Mouse (Mus musculus) intestine, embryonic 14.5 days (tissue): ENCODE measurements around the gene Bricd5. TPM values are rescaled to one million over a fixed set of nuclear protein-coding genes. Genes with fewer than 3 reads are reported as not detected.

Experiments
- ATAC-seq: fragments of 200-750 bp; cut with Nextera tagmentation; replicated peaks from 2 replicates; pipeline ENCODE4 v1.8.0; 2017; ENCODE audit warnings: low read depth, moderate number of reproducible peaks, moderate TSS enrichment, moderate library complexity; ENCODE audit not compliant: low FRiP score, low TSS enrichment
- DNase-seq: peaks from one replicate; pipeline ENCODE4 v3.0.0-alpha.2; 2018; ENCODE audit warnings: low spot score
- H3K27ac ChIP-seq: fragments of 300-500 bp; sonication (generic); 2 replicates; pipeline ENCODE4 v1.5.1; 2014; ENCODE audit warnings: low read depth, mild to moderate bottlenecking, control low read depth
- H3K27me3 ChIP-seq: fragments of 300-500 bp; sonication (generic); replicated peaks from 2 replicates; pipeline ENCODE4 v1.6.1; 2014; ENCODE audit warnings: low read length, control low read depth; ENCODE audit not compliant: control insufficient read depth, insufficient read depth
- H3K36me3 ChIP-seq: fragments of 300-500 bp; sonication (generic); 2 replicates; pipeline ENCODE4 v1.6.1; 2014; ENCODE audit warnings: low read length, control low read depth; ENCODE audit not compliant: control insufficient read depth, insufficient read depth
- H3K4me1 ChIP-seq: fragments of 300-500 bp; sonication (generic); replicated peaks from 2 replicates; pipeline ENCODE4 v1.6.1; 2014; ENCODE audit warnings: low read length, control low read depth, mixed read lengths; ENCODE audit not compliant: control insufficient read depth, insufficient read depth
- H3K4me2 ChIP-seq: fragments of 300-500 bp; sonication (generic); 2 replicates; pipeline ENCODE4 v1.6.1; 2014; ENCODE audit warnings: low read length
- H3K4me3 ChIP-seq: fragments of 300-500 bp; sonication (generic); 2 replicates; pipeline ENCODE4 v1.5.1; 2014; ENCODE audit warnings: low read depth, low read length, control low read depth, mixed read lengths
- H3K9ac ChIP-seq: fragments of 300-500 bp; sonication (generic); 2 replicates; pipeline ENCODE4 v1.6.1; 2014; ENCODE audit warnings: mild to moderate bottlenecking, low read length
- H3K9me3 ChIP-seq: fragments of 300-500 bp; sonication (generic); 2 replicates; pipeline ENCODE4 v1.6.1; 2016; ENCODE audit warnings: low read length, control low read depth; ENCODE audit not compliant: control insufficient read depth
- WGBS: fragments of 180-500 bp; shearing (Covaris S2); extraction: QIAGEN DNeasy Blood & Tissue Kit; methylation state at CpG from one replicate; pipeline ENCODE4 v1.1.7; 2014; 5-methylcytosine and 5-hydroxymethylcytosine counted together
- polyA plus RNA-seq: library from polyadenylated mRNA; unstranded; fragments of >200 nt; fragmentation: Nextera tagmentation; extraction: Ambion mirVana; gene quantifications from 2 replicates; pipeline ENCODE4 v1.2.1, GENCODE M21; 2014

The Bricd5 gene
- polyA plus RNA-seq, 1 experiment from 2014 or later: 0.53 TPM

GRCm38 (mm10) chr17:24502208-24502607, 28.5 kb downstream of the Bricd5 start:
- no peaks in the 10 kb centered on the region for H3K36me3 ChIP-seq
- no peaks in the 10 kb centered on the region for H3K4me1 ChIP-seq
- H3K27me3 ChIP-seq: no peaks in the 10 kb centered on the region
- WGBS: 32% methylated on average over 11 of the region's 11 CpGs
- no peaks in the 10 kb centered on the region for H3K9me3 ChIP-seq
- H3K27ac ChIP-seq: no peak overlapping the region
- DNase-seq (no peak), ATAC-seq (no peak)
- no peak overlapping the region for H3K9ac ChIP-seq
- no peak overlapping the region for H3K4me2 ChIP-seq
- H3K4me3 ChIP-seq: no peak overlapping the region

GRCm38 (mm10) chr17:24504085-24504484, 30.4 kb downstream of the Bricd5 start:
- Histone ChIP-seq H3K4me3 (no peak overlapping the region), H3K36me3 (peaks cover 15% of the 10 kb centered on the region), H3K27me3 (no peaks in the 10 kb centered on the region), H3K4me1 (no peaks in the 10 kb centered on the region), H3K4me2 (no peak overlapping the region), H3K9me3 (no peaks in the 10 kb centered on the region), H3K9ac (no peak overlapping the region), H3K27ac (no peak overlapping the region)
- 91% methylated on average over 10 of the region's 10 CpGs for WGBS
- no peak for DNase-seq
- ATAC-seq: no peak

- Histone ChIP-seq H3K4me2 (no peak overlapping the region), H3K9ac (no peak overlapping the region), H3K9me3 (no peaks in the 10 kb centered on the region), H3K27me3 (no peaks in the 10 kb centered on the region), H3K36me3 (peaks cover 28% of the 10 kb centered on the region), H3K27ac (no peak overlapping the region), H3K4me3 (no peak overlapping the region), H3K4me1 (no peaks in the 10 kb centered on the region)
- no peak for ATAC-seq
- 88% methylated on average over 30 of the region's 30 CpGs for WGBS
- no peak for DNase-seq
Observed at GRCm38 (mm10) chr17:24505286-24505955, 31.7 kb downstream of the Bricd5 start.

GRCm38 (mm10) chr17:24506332-24507070, 32.8 kb downstream of the Bricd5 start:
- no peaks in the 10 kb centered on the region for H3K4me1 ChIP-seq
- H3K27ac ChIP-seq: no peak overlapping the region
- H3K36me3 ChIP-seq: peaks cover 39% of the 10 kb centered on the region
- DNase-seq (no peak), ATAC-seq (0 out of 2 replicates have a peak, but pooled peaks have one; percentile 18)
- H3K9me3 ChIP-seq: no peaks in the 10 kb centered on the region
- no peak overlapping the region for H3K9ac ChIP-seq
- H3K4me3 ChIP-seq: no peak overlapping the region
- peak overlapping the region; percentile 31 for H3K4me2 ChIP-seq
- no peaks in the 10 kb centered on the region for H3K27me3 ChIP-seq
- WGBS: 31% methylated on average over 34 of the region's 36 CpGs

- Histone ChIP-seq H3K9ac (no peak overlapping the region), H3K36me3 (peaks cover 46% of the 10 kb centered on the region), H3K27me3 (no peaks in the 10 kb centered on the region), H3K4me2 (0 out of 2 replicates have a peak overlapping the region, but pooled peaks have one; percentile 1), H3K9me3 (no peaks in the 10 kb centered on the region), H3K4me1 (no peaks in the 10 kb centered on the region), H3K27ac (no peak overlapping the region), H3K4me3 (no peak overlapping the region)
- DNase-seq (no peak), ATAC-seq (peak; percentile 16)
- 40% methylated on average over 19 of the region's 19 CpGs for WGBS
Observed at GRCm38 (mm10) chr17:24507129-24507664, 33.5 kb downstream of the Bricd5 start.

- Histone ChIP-seq H3K9me3 (no peaks in the 10 kb centered on the region), H3K36me3 (peaks cover 50% of the 10 kb centered on the region), H3K9ac (no peak overlapping the region), H3K27ac (no peak overlapping the region), H3K4me3 (no peak overlapping the region), H3K27me3 (no peaks in the 10 kb centered on the region), H3K4me2 (no peak overlapping the region), H3K4me1 (no peaks in the 10 kb centered on the region)
- ATAC-seq (no peak), DNase-seq (no peak)
- WGBS: 78% methylated on average over 12 of the region's 12 CpGs
Observed at GRCm38 (mm10) chr17:24507806-24508460, 34.2 kb downstream of the Bricd5 start.

GRCm38 (mm10) chr17:24513609-24514008, 39.9 kb downstream of the Bricd5 start:
- Histone ChIP-seq H3K27me3 (no peaks in the 10 kb centered on the region), H3K4me1 (no peaks in the 10 kb centered on the region), H3K4me2 (no peak overlapping the region), H3K36me3 (peaks cover 93% of the 10 kb centered on the region), H3K9ac (no peak overlapping the region), H3K4me3 (no peak overlapping the region), H3K9me3 (no peaks in the 10 kb centered on the region), H3K27ac (no peak overlapping the region)
- DNase-seq (peak; percentile 75), ATAC-seq (peak; percentile 57; the same call in 1 of the 2 replicates)
- WGBS: 50% methylated on average over 5 of the region's 5 CpGs
